Mouse (Mus musculus) stomach, postnatal 0 days (tissue): ENCODE measurements at regions not wholly inside any gene's neighbourhood (a gene's known extent, or its start where the extent isn't known, plus 50 kb on each side); places are given as distances from the start of the nearest gene placed in this dataset.

Experiments
- ATAC-seq: fragments of 200-750 bp; cut with Nextera tagmentation; 2 replicates; pipeline ENCODE4 v1.8.0; 2017; ENCODE audit not compliant: low FRiP score, low TSS enrichment
- DNase-seq: peaks from one replicate; pipeline ENCODE4 v3.0.0-alpha.2; 2016; ENCODE audit warnings: low spot score
- H3K27ac ChIP-seq: fragments of 300-500 bp; sonication (generic); replicated peaks from 2 replicates; pipeline ENCODE4 v1.5.1; 2014; ENCODE audit warnings: mild to moderate bottlenecking, control low read depth
- H3K27me3 ChIP-seq: fragments of 300-500 bp; sonication (generic); 2 replicates; pipeline ENCODE4 v1.6.1; 2014; ENCODE audit warnings: low read length; ENCODE audit not compliant: control insufficient read depth, insufficient read depth
- H3K36me3 ChIP-seq: fragments of 300-500 bp; sonication (generic); 2 replicates; pipeline ENCODE4 v1.6.1; 2014; ENCODE audit warnings: low read length, mixed read lengths; ENCODE audit not compliant: control insufficient read depth, insufficient read depth
- H3K4me1 ChIP-seq: fragments of 300-500 bp; sonication (generic); replicated peaks from 2 replicates; pipeline ENCODE4 v1.6.1; 2014; ENCODE audit warnings: antibody characterized with exemption; ENCODE audit not compliant: control insufficient read depth, insufficient read depth
- H3K4me2 ChIP-seq: fragments of 300-500 bp; sonication (generic); replicated peaks from 2 replicates; pipeline ENCODE4 v1.6.1; 2014; ENCODE audit warnings: low read depth, mild to moderate bottlenecking, control low read depth, moderate library complexity
- H3K4me3 ChIP-seq: fragments of 300-500 bp; sonication (generic); 2 replicates; pipeline ENCODE4 v1.5.1; 2014; ENCODE audit warnings: low read depth, low read length, control low read depth
- H3K9ac ChIP-seq: fragments of 300-500 bp; sonication (generic); 2 replicates; pipeline ENCODE4 v1.6.1; 2014; ENCODE audit warnings: mild to moderate bottlenecking, low read length, control low read depth, mixed read lengths
- H3K9me3 ChIP-seq: fragments of 300-500 bp; sonication (generic); 2 replicates; pipeline ENCODE4 v1.6.1; 2016; ENCODE audit warnings: low read length; ENCODE audit not compliant: control insufficient read depth
- CTCF ChIP-seq: IDR thresholded peaks from 2 replicates; pipeline ENCODE4 v1.5.1; 2016; ENCODE audit warnings: antibody characterized with exemption, low read depth, mild to moderate bottlenecking, moderate library complexity
- EP300 ChIP-seq: optimal IDR thresholded peaks from 2 replicates; pipeline ENCODE3; 2016; ENCODE audit warnings: antibody characterized with exemption
- WGBS: fragments of 180-500 bp; shearing (Covaris S2); extraction: QIAGEN DNeasy Blood & Tissue Kit; methylation state at CpG from one replicate; pipeline ENCODE4 v1.1.7; 2014; 5-methylcytosine and 5-hydroxymethylcytosine counted together

- no peak overlapping the region for H3K9ac ChIP-seq
- H3K36me3 ChIP-seq, result no peaks in the 10 kb centered on the region
- H3K9me3 ChIP-seq, result no peaks in the 10 kb centered on the region
- WGBS, result 74% methylated on average over 4 of the region's 4 CpGs
- no peaks in the 10 kb centered on the region for H3K27me3 ChIP-seq
- TF ChIP-seq EP300, result no peak
- TF ChIP-seq CTCF, result no peak
- H3K4me2 ChIP-seq, result no peak overlapping the region
- ATAC-seq, result no peak
- H3K27ac ChIP-seq, result no peak overlapping the region
- H3K4me3 ChIP-seq, result no peak overlapping the region
- no peaks in the 10 kb centered on the region for H3K4me1 ChIP-seq
- no peak for DNase-seq
Measured at GRCm38 (mm10) chr13:102127933-102128430, 360.0 kb upstream of the Pik3r1 start.

DNA sequence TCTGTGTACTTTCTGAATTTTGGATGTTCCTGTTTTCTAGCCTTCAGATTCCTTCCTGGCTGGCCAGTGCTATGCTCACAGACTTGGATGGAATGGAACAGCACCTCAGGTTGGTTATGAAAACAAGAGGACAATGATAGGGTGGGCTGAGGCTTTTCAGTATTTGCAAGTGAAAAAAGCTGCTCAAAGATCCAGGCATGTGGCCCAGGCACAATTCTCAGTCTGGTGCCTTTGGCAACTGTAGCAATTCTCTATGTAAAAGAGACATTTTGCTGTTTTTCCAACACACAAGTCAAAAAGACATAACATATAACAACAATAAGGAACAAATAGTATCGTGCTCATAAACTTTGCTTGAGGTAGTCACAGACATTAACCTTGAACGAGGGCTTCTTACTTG is 363.4 kb upstream of the Pik3r1 start:
- ATAC-seq (no peak), DNase-seq (no peak)
- Histone ChIP-seq H3K4me1 (no peaks in the 10 kb centered on the region), H3K36me3 (no peaks in the 10 kb centered on the region), H3K4me2 (no peak overlapping the region), H3K4me3 (no peak overlapping the region), H3K9ac (no peak overlapping the region), H3K9me3 (no peaks in the 10 kb centered on the region), H3K27me3 (no peaks in the 10 kb centered on the region), H3K27ac (no peak overlapping the region)
- TF ChIP-seq EP300 (no peak), CTCF (no peak)
- 91% methylated on average over 2 of the region's 2 CpGs for WGBS

- Histone ChIP-seq H3K27ac (no peak overlapping the region), H3K4me2 (no peak overlapping the region), H3K4me3 (no peak overlapping the region), H3K9me3 (no peaks in the 10 kb centered on the region), H3K4me1 (no peaks in the 10 kb centered on the region), H3K27me3 (no peaks in the 10 kb centered on the region), H3K36me3 (no peaks in the 10 kb centered on the region), H3K9ac (no peak overlapping the region)
- no peak for TF ChIP-seq EP300
- no peak for TF ChIP-seq CTCF
- ATAC-seq (no peak), DNase-seq (no peak)
- 76% methylated on average over 5 of the region's 5 CpGs for WGBS
Measured at GRCm38 (mm10) chr13:102132154-102132553, 364.1 kb upstream of the Pik3r1 start.

DNA sequence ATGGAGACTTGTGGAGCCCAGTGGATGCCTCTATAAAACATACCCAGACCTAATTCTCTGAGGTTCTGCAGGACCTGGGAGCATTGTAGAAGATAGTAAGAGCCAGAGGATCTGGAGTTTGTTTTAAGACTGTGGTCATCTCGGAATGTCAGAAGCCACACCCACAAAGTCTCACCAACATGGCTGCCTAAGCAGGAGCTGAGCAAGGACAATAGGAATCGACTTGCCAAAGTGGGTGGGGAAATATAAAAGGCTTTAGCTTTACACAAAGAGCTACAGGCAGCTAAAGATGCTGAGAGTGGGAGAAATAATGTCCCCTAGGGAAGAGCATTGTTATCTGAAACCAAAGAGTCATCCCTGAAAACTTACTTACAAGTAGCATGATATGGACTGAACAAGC is 364.7 kb upstream of the Pik3r1 start:
- H3K27ac ChIP-seq, result no peak overlapping the region
- WGBS, result 68% methylated on average over 2 of the region's 2 CpGs
- H3K36me3 ChIP-seq, result no peaks in the 10 kb centered on the region
- no peak overlapping the region for H3K4me2 ChIP-seq
- H3K4me1 ChIP-seq, result no peaks in the 10 kb centered on the region
- ATAC-seq (no peak), DNase-seq (no peak)
- no peak overlapping the region for H3K9ac ChIP-seq
- H3K9me3 ChIP-seq, result no peaks in the 10 kb centered on the region
- H3K4me3 ChIP-seq, result no peak overlapping the region
- H3K27me3 ChIP-seq, result no peaks in the 10 kb centered on the region
- TF ChIP-seq CTCF, result no peak
- TF ChIP-seq EP300, result no peak

- DNase-seq (no peak), ATAC-seq (no peak)
- no peak overlapping the region for H3K4me2 ChIP-seq
- no peak overlapping the region for H3K27ac ChIP-seq
- no peaks in the 10 kb centered on the region for H3K4me1 ChIP-seq
- H3K9me3 ChIP-seq, result no peaks in the 10 kb centered on the region
- H3K9ac ChIP-seq, result no peak overlapping the region
- H3K27me3 ChIP-seq, result no peaks in the 10 kb centered on the region
- H3K36me3 ChIP-seq, result no peaks in the 10 kb centered on the region
- TF ChIP-seq CTCF (no peak), EP300 (no peak)
- no peak overlapping the region for H3K4me3 ChIP-seq
Measured at GRCm38 (mm10) chr13:102135210-102135609, 367.2 kb upstream of the Pik3r1 start.

DNA sequence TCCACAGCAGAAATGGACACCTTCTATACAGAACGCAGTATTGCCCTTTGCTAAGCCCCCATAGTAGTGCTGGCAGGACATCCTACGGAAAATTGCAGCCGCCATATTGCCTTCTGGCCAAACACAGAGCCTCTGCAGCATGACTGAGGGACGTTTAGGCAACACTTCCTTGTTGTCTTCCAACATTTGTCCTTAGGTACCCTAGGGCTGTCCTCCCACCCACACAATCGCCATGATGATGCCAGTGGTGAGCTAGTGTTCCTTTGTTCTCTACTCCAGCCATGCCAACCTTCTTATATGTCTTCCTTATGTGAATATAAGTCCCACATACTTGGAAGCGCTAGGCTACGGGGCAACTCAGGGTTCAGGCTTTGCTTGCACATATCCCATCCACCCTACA is 375.0 kb upstream of the Pik3r1 start:
- Histone ChIP-seq H3K36me3 (no peaks in the 10 kb centered on the region), H3K4me2 (no peak overlapping the region), H3K27me3 (no peaks in the 10 kb centered on the region), H3K4me3 (no peak overlapping the region), H3K9ac (no peak overlapping the region), H3K9me3 (no peaks in the 10 kb centered on the region), H3K27ac (no peak overlapping the region), H3K4me1 (no peaks in the 10 kb centered on the region)
- DNase-seq (no peak), ATAC-seq (no peak)
- WGBS, result 93% methylated on average over 7 of the region's 7 CpGs
- TF ChIP-seq EP300 (no peak), CTCF (no peak)
